Mouse (Mus musculus) gastrocnemius, postnatal 14 days (tissue): ENCODE results near the gene Ugt1a8. TPM values are rescaled to one million over a fixed set of nuclear protein-coding genes. Genes with fewer than 3 reads are reported as not detected.
"Not testable (repeated sequence)": the region's sequence is repeated elsewhere in the genome, so short reads cannot be mapped to it uniquely, and the experiment has no call there.

ENCODE experiments used
- DNase-seq: peaks from one replicate; pipeline ENCODE4 v3.0.0; 2021; ENCODE audit warnings: mixed read lengths
- intact Hi-C: fragments of 180-260 bp; cut with DNase I; formaldehyde crosslinking; loops from one replicate; pipeline ENCODE4 v1.15.1; 2025; ENCODE audit warnings: low total_unique reads
- total RNA-seq, 2 experiments: library from RNA; stranded (reverse); gene quantifications; 2 replicates each; pipeline ENCODE4 v1.2.3; 2021

The Ugt1a8 gene
- total RNA-seq, 2 experiments from 2014 or later: not detected

GRCm38 (mm10) chr1:88104667-88105430 is 17.2 kb downstream of the Ugt1a8 start:
- intact Hi-C loops: no loop called here
- no peak for DNase-seq

GRCm38 (mm10) chr1:88105656-88106055 is 18.0 kb downstream of the Ugt1a8 start:
- intact Hi-C loops: no loop called here
- DNase-seq: no peak

- intact Hi-C loops, DNase-seq: not testable (repeated sequence)
Observed at GRCm38 (mm10) chr1:88109027-88109557, 21.5 kb downstream of the Ugt1a8 start.

GRCm38 (mm10) chr1:88109604-88110003 is 22.0 kb downstream of the Ugt1a8 start:
- DNase-seq, intact Hi-C loops: not testable (repeated sequence)

GRCm38 (mm10) chr1:88112769-88113168 is 25.2 kb downstream of the Ugt1a8 start:
- DNase-seq, intact Hi-C loops: not testable (repeated sequence)

- DNase-seq, intact Hi-C loops: not testable (repeated sequence)
Observed at GRCm38 (mm10) chr1:88120550-88120949, 32.9 kb downstream of the Ugt1a8 start.

GRCm38 (mm10) chr1:88121521-88121920 is 33.9 kb downstream of the Ugt1a8 start:
- intact Hi-C loops, DNase-seq: not testable (repeated sequence)

GRCm38 (mm10) chr1:88125827-88126360 is 38.3 kb downstream of the Ugt1a8 start:
- DNase-seq, intact Hi-C loops: not testable (repeated sequence)

GRCm38 (mm10) chr1:88129091-88129490 is 41.5 kb downstream of the Ugt1a8 start:
- intact Hi-C loops: not testable (repeated sequence)

GRCm38 (mm10) chr1:88130223-88130622 is 42.6 kb downstream of the Ugt1a8 start:
- DNase-seq, intact Hi-C loops: not testable (repeated sequence)

More at GRCm38 (mm10) chr1:88129091-88129490, 41.5 kb downstream of the Ugt1a8 start:
- DNase-seq: not testable (repeated sequence)

- intact Hi-C loops: no loop called here
- no peak for DNase-seq
Observed at GRCm38 (mm10) chr1:88133908-88134456, 46.4 kb downstream of the Ugt1a8 start.

GRCm38 (mm10) chr1:88134457-88135011 is 46.9 kb downstream of the Ugt1a8 start, which contains the start of gene Ugt1a6a:
Ugt1a6a (plus strand) TSS chr1:88134809.
- intact Hi-C loops: not testable (repeated sequence)
- peak; percentile 7 for DNase-seq

- intact Hi-C loops, DNase-seq: not testable (repeated sequence)
Observed at GRCm38 (mm10) chr1:88135229-88135904, 47.8 kb downstream of the Ugt1a8 start.

GRCm38 (mm10) chr1:88136646-88137045 is 49.0 kb downstream of the Ugt1a8 start:
- intact Hi-C loops: no loop called here
- DNase-seq: no peak

GRCm38 (mm10) chr1:88137264-88137663 is 49.7 kb downstream of the Ugt1a8 start:
- no peak for DNase-seq
- intact Hi-C loops: no loop called here

- no peak for DNase-seq
- intact Hi-C loops: no loop called here
Observed at GRCm38 (mm10) chr1:88138145-88138544, 50.5 kb downstream of the Ugt1a8 start.

- DNase-seq, intact Hi-C loops: not testable (repeated sequence)
Observed at GRCm38 (mm10) chr1:88140492-88140891, 52.9 kb downstream of the Ugt1a8 start.

GRCm38 (mm10) chr1:88143966-88144675 is 56.5 kb downstream of the Ugt1a8 start:
- peak; percentile 33 for DNase-seq
- intact Hi-C loops: not testable (repeated sequence)

GRCm38 (mm10) chr1:88145278-88145677 is 57.7 kb downstream of the Ugt1a8 start:
- intact Hi-C loops, DNase-seq: not testable (repeated sequence)
